Mouse (Mus musculus) forebrain, embryonic 11.5 days (tissue): Measurements from ENCODE around the gene Rbm20. TPM values are rescaled to one million over a fixed set of nuclear protein-coding genes. Genes with fewer than 3 reads are reported as not detected.

Source experiments
- ATAC-seq: fragments of 200-750 bp; cut with Nextera tagmentation; replicated peaks from 2 replicates; pipeline ENCODE4 v1.8.0; 2017; ENCODE audit warnings: moderate TSS enrichment; ENCODE audit not compliant: low FRiP score
- DNase-seq: peaks from one replicate; pipeline ENCODE4 v3.0.0-alpha.2; 2017; ENCODE audit warnings: low spot score
- H3K27ac ChIP-seq: fragments of 300-500 bp; sonication (generic); 2 replicates; pipeline ENCODE4 v1.5.1; 2014; ENCODE audit warnings: low read depth, low read length
- H3K27me3 ChIP-seq: fragments of 300-500 bp; sonication (generic); 2 replicates; pipeline ENCODE4 v1.6.1; 2014; ENCODE audit warnings: mild to moderate bottlenecking, low read length, mixed read lengths; ENCODE audit not compliant: control insufficient read depth, insufficient read depth
- H3K36me3 ChIP-seq: fragments of 300-500 bp; sonication (generic); 2 replicates; pipeline ENCODE4 v1.6.1; 2014; ENCODE audit warnings: mild to moderate bottlenecking, low read length, moderate library complexity, mixed read lengths; ENCODE audit not compliant: control insufficient read depth, insufficient read depth
- H3K4me1 ChIP-seq: fragments of 300-500 bp; sonication (generic); replicated peaks from 2 replicates; pipeline ENCODE4 v1.6.1; 2014; ENCODE audit warnings: low read length, mixed read lengths; ENCODE audit not compliant: control insufficient read depth, insufficient read depth
- H3K4me2 ChIP-seq: fragments of 300-500 bp; sonication (generic); 2 replicates; pipeline ENCODE4 v1.6.1; 2014; ENCODE audit warnings: low read depth, mild to moderate bottlenecking, low read length, moderate library complexity, mixed read lengths; ENCODE audit not compliant: severe bottlenecking
- H3K4me3 ChIP-seq: fragments of 300-500 bp; sonication (generic); 2 replicates; pipeline ENCODE4 v1.5.1; 2014; ENCODE audit warnings: low read depth, low read length
- H3K9ac ChIP-seq: fragments of 300-500 bp; sonication (generic); 2 replicates; pipeline ENCODE4 v1.6.1; 2014; ENCODE audit warnings: low read length
- H3K9me3 ChIP-seq: fragments of 300-500 bp; sonication (generic); 2 replicates; pipeline ENCODE4 v1.6.1; 2016; ENCODE audit warnings: low read length, mixed read lengths; ENCODE audit not compliant: control insufficient read depth
- WGBS: fragments of 180-500 bp; shearing (Covaris S2); extraction: QIAGEN DNeasy Blood & Tissue Kit; methylation state at CpG from one replicate; pipeline ENCODE4 v1.1.7; 2014; 5-methylcytosine and 5-hydroxymethylcytosine counted together
- polyA plus RNA-seq: library from polyadenylated mRNA; unstranded; fragments of >200 nt; fragmentation: Nextera tagmentation; extraction: Ambion mirVana; gene quantifications from 2 replicates; pipeline ENCODE4 v1.2.1, GENCODE M21; 2014

The Rbm20 gene
- polyA plus RNA-seq, 1 experiment from 2014 or later: 4.6 TPM

- Histone ChIP-seq H3K27ac (no peak overlapping the region), H3K9me3 (no peaks in the 10 kb centered on the region), H3K4me1 (no peaks in the 10 kb centered on the region), H3K9ac (no peak overlapping the region), H3K4me2 (no peak overlapping the region), H3K27me3 (no peaks in the 10 kb centered on the region), H3K36me3 (no peaks in the 10 kb centered on the region), H3K4me3 (no peak overlapping the region)
- DNase-seq (no peak), ATAC-seq (no peak)
- WGBS: 92% methylated on average over 13 of the region's 13 CpGs
Measured at GRCm38 (mm10) chr19:53748236-53748775, 71.2 kb downstream of the Rbm20 start.

GRCm38 (mm10) chr19:53749326-53749725 lies 72.2 kb downstream of the Rbm20 start:
- H3K36me3 ChIP-seq: no peaks in the 10 kb centered on the region
- ATAC-seq: no peak

DNA sequence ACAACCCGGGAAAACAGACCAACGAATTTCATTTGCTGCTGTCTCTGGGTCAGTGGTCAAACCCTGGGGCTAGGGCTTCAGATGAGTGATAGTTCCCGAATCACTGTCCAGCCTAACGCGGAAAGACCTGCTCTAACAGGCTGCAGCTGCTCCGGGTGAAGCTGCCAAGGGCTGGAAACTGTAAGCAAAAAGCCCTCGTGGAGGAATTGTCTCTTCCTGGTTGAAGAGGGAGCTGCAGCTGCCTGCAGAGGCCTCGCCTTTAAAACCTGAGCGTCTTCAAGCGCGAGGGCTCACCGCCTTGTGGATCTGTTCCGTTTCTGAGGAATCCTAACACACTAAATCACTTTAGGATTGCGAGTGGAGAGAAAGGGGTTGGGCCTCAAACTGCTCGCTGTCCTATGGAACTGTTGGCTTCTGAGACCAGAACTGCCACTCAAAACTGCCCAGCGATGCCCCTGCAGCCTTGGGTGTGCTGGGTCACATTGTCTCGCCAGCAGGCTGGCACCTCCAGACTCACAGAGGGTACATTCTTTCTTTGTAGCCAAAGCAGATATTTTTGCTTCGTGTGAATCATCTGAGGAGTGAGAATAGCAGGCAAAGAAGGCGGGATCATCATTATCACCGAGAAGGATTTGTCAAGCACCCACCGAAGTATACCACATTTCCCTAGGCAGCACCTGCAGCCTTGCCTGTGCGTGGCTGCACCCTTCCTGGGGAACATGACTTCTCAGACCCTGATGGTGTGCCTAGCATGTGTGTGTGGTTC lies 74.5 kb downstream of the Rbm20 start:
- Histone ChIP-seq H3K27me3 (no peaks in the 10 kb centered on the region), H3K36me3 (no peaks in the 10 kb centered on the region), H3K4me2 (no peak overlapping the region), H3K9ac (no peak overlapping the region), H3K9me3 (no peaks in the 10 kb centered on the region), H3K4me3 (no peak overlapping the region), H3K4me1 (no peaks in the 10 kb centered on the region), H3K27ac (no peak overlapping the region)
- DNase-seq (no peak), ATAC-seq (no peak)
- WGBS: 80% methylated on average over 22 of the region's 22 CpGs

More at GRCm38 (mm10) chr19:53749326-53749725, 72.2 kb downstream of the Rbm20 start:
- H3K4me3 ChIP-seq: no peak overlapping the region
- H3K4me2 ChIP-seq: no peak overlapping the region
- H3K27ac ChIP-seq: no peak overlapping the region
- H3K4me1 ChIP-seq: no peaks in the 10 kb centered on the region
- DNase-seq: no peak
- WGBS: 94% methylated on average over 8 of the region's 8 CpGs
- H3K27me3 ChIP-seq: no peaks in the 10 kb centered on the region
- H3K9ac ChIP-seq: no peak overlapping the region
- H3K9me3 ChIP-seq: no peaks in the 10 kb centered on the region

GRCm38 (mm10) chr19:53752993-53753392 lies 75.9 kb downstream of the Rbm20 start:
- no peaks in the 10 kb centered on the region for H3K27me3 ChIP-seq
- no peak overlapping the region for H3K4me3 ChIP-seq
- no peaks in the 10 kb centered on the region for H3K9me3 ChIP-seq
- H3K27ac ChIP-seq: no peak overlapping the region
- no peaks in the 10 kb centered on the region for H3K4me1 ChIP-seq
- no peak overlapping the region for H3K9ac ChIP-seq
- H3K36me3 ChIP-seq: no peaks in the 10 kb centered on the region
- whole genome bisulfite sequencing: 61% methylated on average over 7 of the region's 7 CpGs
- no peak for ATAC-seq
- H3K4me2 ChIP-seq: no peak overlapping the region
- DNase-seq: no peak

DNA sequence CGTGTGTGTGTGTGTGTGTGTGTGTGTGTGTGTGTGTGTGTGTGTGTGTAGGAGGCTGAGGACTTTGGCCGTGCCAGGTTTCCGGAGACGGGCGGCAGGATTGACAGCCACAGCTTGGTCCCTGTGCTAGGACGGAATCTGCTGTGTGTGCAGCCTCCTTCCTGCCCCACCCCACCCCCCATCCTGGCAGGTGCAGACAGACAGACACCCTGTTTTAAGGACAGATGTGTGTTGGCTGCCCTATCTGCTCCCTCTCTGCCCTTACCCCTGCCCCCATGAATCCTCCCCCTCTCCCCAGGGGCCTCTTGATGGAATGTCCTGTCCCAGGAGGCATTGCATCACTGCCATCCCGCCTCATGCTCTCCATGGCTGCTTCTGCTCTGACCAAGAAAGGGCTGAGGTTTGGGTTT lies 77.3 kb downstream of the Rbm20 start:
- DNase-seq (no peak), ATAC-seq (no peak)
- Histone ChIP-seq H3K4me1 (no peaks in the 10 kb centered on the region), H3K9ac (no peak overlapping the region), H3K4me2 (no peak overlapping the region), H3K36me3 (no peaks in the 10 kb centered on the region), H3K27ac (no peak overlapping the region), H3K9me3 (no peaks in the 10 kb centered on the region), H3K27me3 (no peaks in the 10 kb centered on the region), H3K4me3 (no peak overlapping the region)
- 77% methylated on average over 7 of the region's 7 CpGs for WGBS

- Histone ChIP-seq H3K4me1 (no peaks in the 10 kb centered on the region), H3K27ac (no peak overlapping the region), H3K9ac (no peak overlapping the region), H3K27me3 (no peaks in the 10 kb centered on the region), H3K4me2 (no peak overlapping the region), H3K36me3 (no peaks in the 10 kb centered on the region), H3K9me3 (no peaks in the 10 kb centered on the region), H3K4me3 (no peak overlapping the region)
- WGBS: 71% methylated on average over 5 of the region's 5 CpGs
- ATAC-seq (no peak), DNase-seq (no peak)
Measured at GRCm38 (mm10) chr19:53755346-53755745, 78.2 kb downstream of the Rbm20 start.

GRCm38 (mm10) chr19:53757432-53758109 lies 80.5 kb downstream of the Rbm20 start:
- DNase-seq (no peak), ATAC-seq (no peak)
- Histone ChIP-seq H3K36me3 (no peaks in the 10 kb centered on the region), H3K9me3 (no peaks in the 10 kb centered on the region), H3K4me2 (no peak overlapping the region), H3K27ac (no peak overlapping the region), H3K27me3 (no peaks in the 10 kb centered on the region), H3K9ac (no peak overlapping the region), H3K4me3 (no peak overlapping the region), H3K4me1 (no peaks in the 10 kb centered on the region)
- 92% methylated on average over 17 of the region's 17 CpGs for WGBS

GRCm38 (mm10) chr19:53758881-53759418 lies 81.8 kb downstream of the Rbm20 start:
- H3K9ac ChIP-seq: no peak overlapping the region
- DNase-seq (no peak), ATAC-seq (no peak)
- H3K27me3 ChIP-seq: no peaks in the 10 kb centered on the region
- 82% methylated on average over 2 of the region's 2 CpGs for WGBS
- no peak overlapping the region for H3K27ac ChIP-seq
- no peaks in the 10 kb centered on the region for H3K9me3 ChIP-seq
- H3K4me3 ChIP-seq: no peak overlapping the region
- no peak overlapping the region for H3K4me2 ChIP-seq
- H3K4me1 ChIP-seq: no peaks in the 10 kb centered on the region
- no peaks in the 10 kb centered on the region for H3K36me3 ChIP-seq
